Mouse (Mus musculus) liver, postnatal 0 days (tissue): ENCODE measurements around the gene Cpped1. TPM values are rescaled to one million over a fixed set of nuclear protein-coding genes. Genes with fewer than 3 reads are reported as not detected.

Source experiments
- ATAC-seq: fragments of 200-750 bp; cut with Nextera tagmentation; 2 replicates; pipeline ENCODE4 v1.8.0; 2017; ENCODE audit warnings: mild to moderate bottlenecking, moderate library complexity
- DNase-seq: peaks from one replicate; pipeline ENCODE4 v3.0.0-alpha.2; 2016
- H3K27ac ChIP-seq: fragments of 300-500 bp; sonication (generic); 2 replicates; pipeline ENCODE4 v1.5.1; 2014; ENCODE audit warnings: antibody characterized with exemption, moderate library complexity, mild to moderate bottlenecking, low read depth
- H3K27me3 ChIP-seq: fragments of 300-500 bp; sonication (generic); 2 replicates; pipeline ENCODE4 v1.6.1; 2014; ENCODE audit warnings: low read length, control low read depth, mixed read lengths; ENCODE audit not compliant: insufficient read depth
- H3K36me3 ChIP-seq: fragments of 300-500 bp; sonication (generic); replicated peaks from 2 replicates; pipeline ENCODE4 v1.6.1; 2014; ENCODE audit warnings: mild to moderate bottlenecking, control low read depth, low read length, moderate library complexity, mixed read lengths; ENCODE audit not compliant: insufficient read depth
- H3K4me1 ChIP-seq: fragments of 300-500 bp; sonication (generic); 2 replicates; pipeline ENCODE4 v1.6.1; 2014; ENCODE audit warnings: antibody characterized with exemption, mild to moderate bottlenecking, control low read depth; ENCODE audit not compliant: insufficient read depth
- H3K4me2 ChIP-seq: fragments of 300-500 bp; sonication (generic); 2 replicates; pipeline ENCODE4 v1.6.1; 2014; ENCODE audit warnings: low read depth, mild to moderate bottlenecking, low read length, moderate library complexity, mixed read lengths
- H3K4me3 ChIP-seq: fragments of 300-500 bp; sonication (generic); 2 replicates; pipeline ENCODE4 v1.5.1; 2014; ENCODE audit warnings: low read depth, low read length
- H3K9ac ChIP-seq: fragments of 300-500 bp; sonication (generic); replicated peaks from 2 replicates; pipeline ENCODE4 v1.6.1; 2014; ENCODE audit warnings: mild to moderate bottlenecking, moderate library complexity
- H3K9me3 ChIP-seq: fragments of 300-500 bp; sonication (generic); 2 replicates; pipeline ENCODE4 v1.6.1; 2016; ENCODE audit warnings: mild to moderate bottlenecking, control low read depth, low read length, mixed read lengths
- CTCF ChIP-seq: sonication (generic); IDR thresholded peaks from 2 replicates; pipeline ENCODE4 v1.5.1; 2016; ENCODE audit warnings: antibody characterized with exemption, low read depth
- EP300 ChIP-seq: IDR thresholded peaks from 2 replicates; pipeline ENCODE4 v1.6.1; 2016; ENCODE audit warnings: antibody characterized with exemption, low read depth, mild to moderate bottlenecking
- WGBS: fragments of 180-500 bp; shearing (Covaris S2); extraction: QIAGEN DNeasy Blood & Tissue Kit; methylation state at CpG from one replicate; pipeline ENCODE4 v1.1.7; 2014; ENCODE audit not compliant: insufficient replicate concordance; 5-methylcytosine and 5-hydroxymethylcytosine counted together
- polyA plus RNA-seq: library from polyadenylated mRNA; unstranded; fragments of >200 nt; fragmentation: Nextera tagmentation; extraction: Ambion mirVana; gene quantifications from 2 replicates; pipeline ENCODE4 v1.2.1, GENCODE M21; 2015

Cpped1 gene
- polyA plus RNA-seq, 1 experiment from 2014 or later = 14.1 TPM

DNA sequence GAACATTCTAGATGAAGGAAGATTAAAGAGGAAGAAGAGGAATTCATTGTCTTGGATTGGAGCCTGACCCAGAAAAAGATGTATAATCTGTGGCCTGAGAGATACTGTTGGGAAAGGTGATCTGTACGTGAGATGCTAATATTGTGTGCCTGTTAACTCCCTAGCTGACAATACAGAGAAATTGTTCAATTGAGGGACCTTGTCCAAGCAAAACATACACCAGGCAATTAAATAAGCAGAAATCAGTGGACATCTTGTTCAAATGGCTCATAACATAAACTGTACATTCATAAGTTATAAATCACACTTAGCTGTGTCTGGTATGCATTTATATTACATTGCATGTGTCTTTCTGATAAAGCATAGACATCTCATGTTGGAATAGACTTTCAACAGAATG, 134.9 kb downstream of the Cpped1 start:
- Histone ChIP-seq H3K4me2 (no peak overlapping the region), H3K4me1 (peaks cover 2% of the 10 kb centered on the region; the same call in 1 of the 2 replicates), H3K27me3 (no peaks in the 10 kb centered on the region), H3K4me3 (no peak overlapping the region), H3K9me3 (peaks cover 4% of the 10 kb centered on the region), H3K27ac (no peak overlapping the region), H3K36me3 (no peaks in the 10 kb centered on the region), H3K9ac (no peak overlapping the region)
- TF ChIP-seq EP300 (no peak), CTCF (no peak)
- no peak for ATAC-seq
- no peak for DNase-seq
- 86% methylated on average over 1 of the region's 1 CpGs for WGBS

DNA sequence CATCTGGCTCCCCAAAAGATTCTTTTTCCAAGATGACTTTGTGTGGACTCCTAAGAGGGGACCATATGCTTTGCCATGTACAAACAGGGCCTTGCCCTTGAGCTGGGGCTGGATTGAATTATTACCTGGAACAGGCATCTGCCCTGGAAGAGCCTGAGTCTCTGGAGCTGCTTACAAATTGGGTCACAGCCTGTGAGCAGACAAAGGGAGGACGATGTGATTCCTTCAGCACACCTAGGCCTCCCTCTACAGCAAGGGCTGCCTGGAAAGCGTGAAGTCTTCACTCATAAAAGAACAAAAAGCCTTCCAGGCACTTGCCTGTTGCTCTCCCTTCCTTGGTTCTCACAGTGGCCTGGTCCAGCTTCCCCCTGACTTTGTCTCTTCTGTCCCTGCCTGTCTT, 136.9 kb downstream of the Cpped1 start:
- 62% methylated on average over 2 of the region's 2 CpGs for WGBS
- Histone ChIP-seq H3K27ac (no peak overlapping the region), H3K4me1 (peaks cover 2% of the 10 kb centered on the region; the same call in 1 of the 2 replicates), H3K4me3 (no peak overlapping the region), H3K4me2 (no peak overlapping the region), H3K36me3 (no peaks in the 10 kb centered on the region), H3K9me3 (peaks cover 4% of the 10 kb centered on the region), H3K9ac (no peak overlapping the region), H3K27me3 (no peaks in the 10 kb centered on the region)
- no peak for ATAC-seq
- no peak for DNase-seq
- TF ChIP-seq CTCF (no peak), EP300 (no peak)

DNA sequence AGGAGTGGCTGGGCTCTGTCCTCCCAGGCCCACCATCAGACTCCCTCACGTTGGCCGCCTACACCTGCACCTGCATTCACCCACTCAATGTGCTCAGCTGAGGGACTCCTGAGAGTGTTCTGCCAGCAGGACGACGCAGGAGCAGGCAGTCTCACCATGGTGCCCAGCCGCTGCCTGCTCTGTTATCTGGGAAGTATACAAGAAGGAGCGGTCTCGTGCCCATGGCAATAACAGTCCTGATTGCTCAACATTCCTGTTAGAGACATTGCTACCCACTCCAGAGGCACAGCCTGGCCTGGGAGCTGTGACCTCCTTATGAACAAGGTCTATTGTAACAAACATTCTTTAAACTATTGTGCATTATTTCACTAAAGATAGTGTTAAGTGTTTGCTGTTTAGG, 151.3 kb downstream of the Cpped1 start:
- no peak for TF ChIP-seq EP300
- TF ChIP-seq CTCF = no peak
- 62% methylated on average over 7 of the region's 7 CpGs for WGBS

DNA sequence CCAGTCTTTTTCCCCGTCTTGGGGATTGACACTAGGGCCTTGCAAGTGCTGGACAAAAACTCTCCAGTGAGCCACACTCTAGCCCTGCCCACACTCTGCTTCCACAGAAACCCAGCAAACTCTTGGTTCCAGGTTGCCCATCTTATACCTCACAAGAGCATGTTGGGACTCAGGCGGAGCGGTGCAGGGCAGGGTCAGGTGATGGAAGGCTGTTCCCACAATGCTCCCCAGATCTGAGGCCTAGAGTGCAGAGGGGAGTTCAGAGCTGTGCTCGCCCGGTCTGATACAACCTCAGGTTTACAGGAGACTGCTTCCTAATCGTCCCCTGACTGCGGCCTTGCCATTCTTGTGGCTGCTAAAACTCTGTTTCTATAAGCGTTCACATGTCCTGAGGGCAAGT, 151.8 kb downstream of the Cpped1 start:
- ATAC-seq (no peak), DNase-seq (no peak)

More for the DNA sequence above, 151.3 kb downstream of the Cpped1 start:
- Histone ChIP-seq H3K4me3 (no peak overlapping the region), H3K4me1 (no peaks in the 10 kb centered on the region), H3K27me3 (no peaks in the 10 kb centered on the region), H3K4me2 (no peak overlapping the region), H3K27ac (no peak overlapping the region), H3K9ac (no peak overlapping the region), H3K9me3 (no peaks in the 10 kb centered on the region), H3K36me3 (no peaks in the 10 kb centered on the region)
- ATAC-seq (no peak), DNase-seq (no peak)

DNA sequence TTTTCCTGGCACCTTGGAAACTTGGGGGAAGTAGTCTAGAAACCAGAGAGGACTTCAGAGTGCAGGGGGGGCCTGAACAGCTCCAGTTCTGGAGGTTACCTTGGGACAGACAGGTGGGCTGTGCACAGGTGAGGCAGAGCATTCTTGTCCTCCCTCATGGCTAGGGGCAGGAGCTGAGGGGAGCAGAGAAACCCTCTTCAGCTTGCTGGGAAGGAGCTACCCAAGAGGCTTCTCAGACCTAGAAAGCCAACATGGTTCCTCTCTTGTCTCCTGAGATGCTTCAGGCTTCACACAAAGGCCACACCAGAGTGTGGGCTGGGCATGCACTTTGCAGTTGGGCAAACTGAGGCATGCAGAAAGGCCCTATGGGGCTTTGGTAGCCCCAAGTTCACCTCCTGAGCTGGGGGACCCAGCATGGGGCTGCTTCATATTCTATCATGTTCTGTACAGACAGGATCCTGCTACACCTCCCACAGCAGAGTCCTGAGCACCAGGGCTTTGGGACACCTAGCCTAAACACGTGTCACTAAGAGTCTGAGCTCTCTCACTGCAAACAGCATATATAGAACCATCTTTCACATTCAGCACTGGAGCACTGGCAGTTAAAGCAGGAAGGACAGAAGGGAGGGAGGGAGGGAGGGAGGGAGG, 152.5 kb downstream of the Cpped1 start:
- no peak for ATAC-seq
- no peaks in the 10 kb centered on the region for H3K9me3 ChIP-seq

More for the DNA sequence above, 151.8 kb downstream of the Cpped1 start:
- no peak overlapping the region for H3K27ac ChIP-seq
- H3K4me2 ChIP-seq = no peak overlapping the region
- no peaks in the 10 kb centered on the region for H3K36me3 ChIP-seq
- H3K27me3 ChIP-seq = no peaks in the 10 kb centered on the region
- WGBS = 85% methylated on average over 8 of the region's 8 CpGs
- H3K4me3 ChIP-seq = no peak overlapping the region
- TF ChIP-seq CTCF = no peak
- TF ChIP-seq EP300 = no peak
- no peaks in the 10 kb centered on the region for H3K4me1 ChIP-seq
- H3K9me3 ChIP-seq = no peaks in the 10 kb centered on the region
- no peak overlapping the region for H3K9ac ChIP-seq

DNA sequence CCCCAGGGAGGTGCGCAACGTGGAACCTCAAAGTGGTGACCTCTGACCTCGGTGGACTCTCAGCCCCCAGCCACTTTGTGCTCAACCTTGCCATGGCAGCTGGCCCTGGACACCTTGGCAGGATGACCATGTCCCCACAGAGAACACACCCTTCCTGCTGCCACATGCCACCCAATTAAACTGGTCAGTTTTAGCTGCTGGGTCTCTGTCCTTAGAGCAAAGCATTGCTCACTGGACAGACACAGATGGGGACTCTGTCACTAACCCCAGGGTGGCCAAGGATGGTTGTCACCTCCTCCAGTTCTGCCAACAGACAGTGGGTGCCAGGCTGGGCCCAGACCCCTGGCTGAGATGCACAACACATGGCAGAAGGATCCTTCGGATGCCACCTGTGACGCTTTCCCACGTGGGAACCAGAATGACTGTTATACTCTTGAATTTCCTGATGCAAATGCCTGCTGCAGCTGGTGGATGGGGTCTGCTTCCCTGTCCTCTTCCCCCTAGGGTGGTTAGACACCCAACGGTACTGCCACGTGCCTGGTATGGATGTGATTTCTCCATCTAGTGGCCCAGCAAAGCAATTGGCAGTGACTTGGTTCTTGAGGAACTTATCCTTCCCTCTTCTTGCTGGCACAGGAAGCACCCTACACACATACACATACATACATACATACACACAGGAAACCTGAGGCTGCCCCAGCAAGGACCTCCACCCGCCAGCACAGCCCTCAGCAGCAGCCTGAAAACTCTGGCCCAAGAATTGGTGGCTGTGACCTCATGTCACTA, 153.8 kb downstream of the Cpped1 start:
- TF ChIP-seq EP300 (no peak), CTCF (0 out of 2 replicates have a peak, but pooled peaks have one; percentile 32)
- DNase-seq = no peak
- no peaks in the 10 kb centered on the region for H3K36me3 ChIP-seq
- no peaks in the 10 kb centered on the region for H3K9me3 ChIP-seq
- no peak overlapping the region for H3K9ac ChIP-seq
- no peak overlapping the region for H3K4me3 ChIP-seq
- no peaks in the 10 kb centered on the region for H3K4me1 ChIP-seq
- no peak for ATAC-seq
- no peak overlapping the region for H3K27ac ChIP-seq
- H3K27me3 ChIP-seq = no peaks in the 10 kb centered on the region
- WGBS = 67% methylated on average over 9 of the region's 9 CpGs
- H3K4me2 ChIP-seq = no peak overlapping the region

More for the DNA sequence above, 152.5 kb downstream of the Cpped1 start:
- Histone ChIP-seq H3K27ac (no peak overlapping the region), H3K4me2 (no peak overlapping the region), H3K36me3 (no peaks in the 10 kb centered on the region), H3K9ac (no peak overlapping the region), H3K4me3 (no peak overlapping the region), H3K4me1 (no peaks in the 10 kb centered on the region), H3K27me3 (no peaks in the 10 kb centered on the region)
- DNase-seq = no peak
- TF ChIP-seq EP300 (no peak), CTCF (no peak)
- 72% methylated on average over 1 of the region's 1 CpGs for WGBS
